Mouse (Mus musculus): ENCODE results near the gene Nme3.

DNA sequence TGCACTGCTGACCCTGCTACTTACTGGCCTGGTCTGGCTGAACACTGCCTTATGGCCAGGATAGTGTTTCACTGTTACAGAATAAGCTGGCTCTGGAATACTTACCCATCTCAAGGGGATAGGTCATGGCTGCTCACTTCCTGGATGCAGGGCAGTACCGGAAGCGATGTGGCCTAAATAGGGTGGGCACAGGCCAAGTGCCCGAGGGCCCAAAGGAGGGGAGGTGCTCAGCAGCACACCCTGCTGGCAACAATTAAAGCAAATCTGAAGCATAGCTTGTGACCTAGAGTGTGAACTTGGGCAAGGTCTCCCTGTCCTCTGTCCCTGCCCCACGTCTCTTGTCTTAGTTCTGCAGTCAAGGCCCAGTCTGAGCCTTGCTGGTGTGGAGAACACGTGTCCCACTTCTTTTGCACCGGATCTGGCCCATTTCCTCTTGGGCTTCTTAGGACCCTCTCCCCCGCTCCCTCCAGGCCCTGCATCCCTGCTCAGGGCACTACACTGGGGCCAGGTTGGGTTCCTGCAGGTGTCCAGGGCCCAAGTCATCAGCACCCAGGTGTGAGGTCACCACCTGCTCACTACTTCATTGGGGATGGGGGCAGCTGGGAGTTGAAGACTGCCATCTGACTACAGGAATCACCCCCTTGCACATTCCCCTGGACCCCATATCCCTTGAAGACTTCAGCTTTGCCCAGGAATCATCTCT, 14.4 kb upstream of the Nme3 start:
- TF ChIP-seq POLR2A (IDR thresholded peaks at IDR 0.05; ENCODE audit: extremely low read depth, insufficient read depth, low read length) = no peak
- TF ChIP-seq CTCF (IDR thresholded peaks at IDR 0.05; ENCODE audit: low read depth, low read length) = peak; percentile 70

All from liver, adult 2 months (tissue).